Mouse (Mus musculus): ENCODE data around the gene Ror2. TPM values are rescaled to one million over a fixed set of nuclear protein-coding genes. Genes with fewer than 3 reads are reported as not detected.

The Ror2 gene
- polyA plus RNA-seq, 1 experiment from 2014 or later, result 44.2 TPM

GRCm38 (mm10) chr13:53258497-53258896 is 27.4 kb downstream of the Ror2 start:
- H3K27me3 ChIP-seq, result no peaks in the 10 kb centered on the region
- no peaks in the 10 kb centered on the region for H3K9me3 ChIP-seq
- H3K4me3 ChIP-seq (replicated peaks), result no peak overlapping the region
- H3K36me3 ChIP-seq, result no peaks in the 10 kb centered on the region
- H3K9ac ChIP-seq (replicated peaks), result no peak overlapping the region
- no peak overlapping the region for H3K4me2 ChIP-seq
- H3K4me1 ChIP-seq (replicated peaks), result peaks cover 90% of the 10 kb centered on the region
- no peak for ATAC-seq (ENCODE audit: insufficient number of reproducible peaks, insufficient read depth, low FRiP score, low TSS enrichment, low read depth)
- WGBS, result 36% methylated on average over 4 of the region's 4 CpGs
- H3K27ac ChIP-seq, result no peak overlapping the region

DNA sequence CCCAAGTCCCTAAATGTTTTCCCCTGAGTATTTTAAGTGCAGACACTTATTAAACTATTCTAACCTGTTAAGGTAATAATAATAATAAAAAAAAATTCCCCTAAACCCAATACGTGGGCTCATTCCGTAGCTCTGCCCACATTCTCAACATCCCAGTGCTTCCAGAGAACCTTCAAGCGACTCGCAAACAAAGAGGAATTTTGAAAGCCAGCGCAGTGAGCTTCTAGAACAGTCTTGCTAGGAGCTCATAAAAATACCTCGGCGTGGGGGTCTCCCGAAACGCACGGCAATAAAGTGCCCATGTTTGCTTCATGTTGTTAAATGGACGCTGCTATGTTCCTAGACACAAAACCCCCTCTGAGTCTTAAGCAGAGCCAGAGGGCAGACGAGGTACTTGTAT is 32.7 kb downstream of the Ror2 start:
- ATAC-seq (ENCODE audit: insufficient number of reproducible peaks, insufficient read depth, low FRiP score, low TSS enrichment, low read depth), result no peak
- no peaks in the 10 kb centered on the region for H3K9me3 ChIP-seq
- peak overlapping the region; percentile 73 for H3K27ac ChIP-seq
- no peaks in the 10 kb centered on the region for H3K36me3 ChIP-seq
- H3K4me3 ChIP-seq (replicated peaks), result no peak overlapping the region
- no peaks in the 10 kb centered on the region for H3K27me3 ChIP-seq
- 43% methylated on average over 12 of the region's 12 CpGs for WGBS
- H3K4me1 ChIP-seq (replicated peaks), result peaks cover 71% of the 10 kb centered on the region
- no peak overlapping the region; the same call in 1 of the 2 replicates for H3K4me2 ChIP-seq
- no peak overlapping the region for H3K9ac ChIP-seq (replicated peaks)

DNA sequence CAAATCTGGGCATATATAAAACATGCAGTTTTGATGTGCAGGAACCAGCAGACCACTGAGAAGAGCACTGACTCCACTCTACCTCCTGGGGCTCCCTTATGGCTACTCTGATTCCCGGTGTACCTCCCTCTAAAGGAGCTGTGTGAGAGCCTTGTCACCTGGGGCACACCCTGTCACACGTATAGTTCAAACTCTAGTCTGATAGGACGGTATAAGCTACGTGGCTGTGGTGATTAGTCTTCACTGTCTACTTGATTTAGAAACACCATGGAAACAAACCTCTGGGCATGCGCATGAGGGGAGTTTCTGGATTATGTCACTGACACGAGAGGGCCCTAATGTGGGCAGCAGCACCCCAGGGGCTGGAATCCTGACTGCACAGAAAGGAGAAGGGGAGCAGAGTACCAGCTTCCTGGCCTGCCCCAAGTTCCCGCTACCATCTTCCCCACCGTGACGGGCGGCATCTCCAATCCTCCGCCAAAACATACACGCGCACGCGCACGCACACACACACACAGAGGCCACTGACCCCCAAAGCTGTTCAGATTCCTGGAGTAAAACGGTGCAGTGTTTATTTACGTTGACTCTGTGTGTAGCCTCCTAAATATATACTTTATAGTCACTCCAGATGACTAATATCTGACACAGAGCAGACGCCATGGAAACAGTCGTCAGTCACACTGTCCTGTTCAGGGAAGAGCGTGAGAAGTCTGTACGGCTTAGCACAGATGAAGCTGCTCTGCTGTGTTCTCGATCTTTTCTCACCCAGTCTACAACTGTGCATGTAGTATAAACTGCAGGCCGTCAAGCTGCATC is 37.1 kb downstream of the Ror2 start:
- WGBS, result 62% methylated on average over 24 of the region's 24 CpGs
- H3K27me3 ChIP-seq, result no peaks in the 10 kb centered on the region
- peak overlapping the region; percentile 27; the same call in 1 of the 2 replicates for H3K9ac ChIP-seq (replicated peaks)
- H3K36me3 ChIP-seq, result no peaks in the 10 kb centered on the region
- H3K27ac ChIP-seq, result peak overlapping the region; percentile 64; the same call in 1 of the 2 replicates
- 0 out of 2 replicates have a peak, but pooled peaks have one; percentile 45 for ATAC-seq (ENCODE audit: insufficient number of reproducible peaks, insufficient read depth, low FRiP score, low TSS enrichment, low read depth)
- H3K4me2 ChIP-seq, result no peak overlapping the region
- H3K4me1 ChIP-seq (replicated peaks), result peaks cover 76% of the 10 kb centered on the region
- H3K4me3 ChIP-seq (replicated peaks), result no peak overlapping the region
- no peaks in the 10 kb centered on the region for H3K9me3 ChIP-seq

DNA sequence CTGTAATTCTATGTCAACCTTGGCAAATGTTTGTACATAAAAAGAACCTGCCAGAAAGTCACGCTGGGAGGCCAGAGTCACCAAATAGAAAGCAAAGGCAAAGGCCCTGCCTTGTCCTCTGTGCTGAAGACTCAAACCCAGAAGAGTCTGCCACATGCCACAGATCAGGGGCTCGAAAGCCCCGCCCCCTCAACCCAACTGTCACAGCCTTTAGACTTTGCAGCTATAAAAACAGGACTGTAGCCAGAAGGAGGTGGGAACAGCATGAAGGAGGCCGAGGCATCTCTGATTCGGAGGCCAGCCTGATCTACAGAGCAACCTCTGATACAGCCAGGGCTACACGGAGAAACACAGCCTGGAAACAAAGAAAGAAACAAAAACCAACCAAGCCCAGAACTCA is 37.8 kb downstream of the Ror2 start:
- peaks cover 74% of the 10 kb centered on the region for H3K4me1 ChIP-seq (replicated peaks)

DNA sequence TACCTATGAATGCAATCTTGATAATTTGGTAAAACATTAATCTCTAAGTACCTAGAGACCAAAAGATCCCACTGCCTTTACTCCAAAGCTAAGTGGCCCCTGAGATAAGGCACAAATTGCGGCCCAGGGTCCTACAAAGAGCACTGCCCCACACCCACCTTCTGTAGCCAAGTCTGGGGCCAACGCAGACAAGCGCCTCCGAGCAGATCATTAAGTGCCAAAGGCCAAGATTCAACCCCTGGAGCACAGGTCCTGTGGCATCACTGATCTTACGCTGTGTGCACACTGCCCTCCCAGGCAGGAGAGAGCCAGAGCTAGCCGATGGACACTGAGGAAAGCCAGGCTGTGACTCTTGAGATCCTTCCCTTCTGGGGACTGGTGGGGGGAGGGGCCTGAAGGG is 38.7 kb downstream of the Ror2 start:
- Histone ChIP-seq H3K27ac (no peak overlapping the region), H3K9me3 (peaks cover 7% of the 10 kb centered on the region), H3K27me3 (no peaks in the 10 kb centered on the region), H3K4me2 (no peak overlapping the region), H3K36me3 (peaks cover 7% of the 10 kb centered on the region; the same call in 1 of the 2 replicates), H3K4me1 (replicated peaks) (peaks cover 66% of the 10 kb centered on the region), H3K4me3 (replicated peaks) (no peak overlapping the region), H3K9ac (replicated peaks) (no peak overlapping the region)
- 57% methylated on average over 6 of the region's 6 CpGs for WGBS
- no peak for ATAC-seq (ENCODE audit: insufficient number of reproducible peaks, insufficient read depth, low FRiP score, low TSS enrichment, low read depth)

More for the DNA sequence above, 37.8 kb downstream of the Ror2 start:
- Histone ChIP-seq H3K27me3 (no peaks in the 10 kb centered on the region), H3K4me3 (replicated peaks) (no peak overlapping the region), H3K36me3 (no peaks in the 10 kb centered on the region), H3K9me3 (no peaks in the 10 kb centered on the region), H3K9ac (replicated peaks) (no peak overlapping the region), H3K4me2 (no peak overlapping the region), H3K27ac (peak overlapping the region; percentile 56; the same call in 1 of the 2 replicates)
- no peak for ATAC-seq (ENCODE audit: insufficient number of reproducible peaks, insufficient read depth, low FRiP score, low TSS enrichment, low read depth)
- WGBS, result 39% methylated on average over 6 of the region's 6 CpGs

- Histone ChIP-seq H3K36me3 (peaks cover 8% of the 10 kb centered on the region; the same call in 1 of the 2 replicates), H3K9me3 (peaks cover 10% of the 10 kb centered on the region), H3K4me2 (no peak overlapping the region), H3K9ac (replicated peaks) (no peak overlapping the region), H3K4me1 (replicated peaks) (peaks cover 56% of the 10 kb centered on the region), H3K27me3 (no peaks in the 10 kb centered on the region), H3K27ac (no peak overlapping the region), H3K4me3 (replicated peaks) (no peak overlapping the region)
- WGBS, result 76% methylated on average over 8 of the region's 8 CpGs
- ATAC-seq (ENCODE audit: insufficient number of reproducible peaks, insufficient read depth, low FRiP score, low TSS enrichment, low read depth), result no peak
Measured at GRCm38 (mm10) chr13:53244151-53244550, 41.8 kb downstream of the Ror2 start.

- Histone ChIP-seq H3K9me3 (peaks cover 5% of the 10 kb centered on the region), H3K27me3 (no peaks in the 10 kb centered on the region), H3K4me2 (no peak overlapping the region), H3K4me3 (replicated peaks) (no peak overlapping the region), H3K4me1 (replicated peaks) (peaks cover 62% of the 10 kb centered on the region), H3K9ac (replicated peaks) (no peak overlapping the region), H3K27ac (peak overlapping the region; percentile 68; the same call in 1 of the 2 replicates), H3K36me3 (peaks cover 4% of the 10 kb centered on the region; the same call in 1 of the 2 replicates)
- 50% methylated on average over 10 of the region's 10 CpGs for WGBS
- ATAC-seq (ENCODE audit: insufficient number of reproducible peaks, insufficient read depth, low FRiP score, low TSS enrichment, low read depth), result no peak
Measured at GRCm38 (mm10) chr13:53237455-53237854, 48.5 kb downstream of the Ror2 start.

DNA sequence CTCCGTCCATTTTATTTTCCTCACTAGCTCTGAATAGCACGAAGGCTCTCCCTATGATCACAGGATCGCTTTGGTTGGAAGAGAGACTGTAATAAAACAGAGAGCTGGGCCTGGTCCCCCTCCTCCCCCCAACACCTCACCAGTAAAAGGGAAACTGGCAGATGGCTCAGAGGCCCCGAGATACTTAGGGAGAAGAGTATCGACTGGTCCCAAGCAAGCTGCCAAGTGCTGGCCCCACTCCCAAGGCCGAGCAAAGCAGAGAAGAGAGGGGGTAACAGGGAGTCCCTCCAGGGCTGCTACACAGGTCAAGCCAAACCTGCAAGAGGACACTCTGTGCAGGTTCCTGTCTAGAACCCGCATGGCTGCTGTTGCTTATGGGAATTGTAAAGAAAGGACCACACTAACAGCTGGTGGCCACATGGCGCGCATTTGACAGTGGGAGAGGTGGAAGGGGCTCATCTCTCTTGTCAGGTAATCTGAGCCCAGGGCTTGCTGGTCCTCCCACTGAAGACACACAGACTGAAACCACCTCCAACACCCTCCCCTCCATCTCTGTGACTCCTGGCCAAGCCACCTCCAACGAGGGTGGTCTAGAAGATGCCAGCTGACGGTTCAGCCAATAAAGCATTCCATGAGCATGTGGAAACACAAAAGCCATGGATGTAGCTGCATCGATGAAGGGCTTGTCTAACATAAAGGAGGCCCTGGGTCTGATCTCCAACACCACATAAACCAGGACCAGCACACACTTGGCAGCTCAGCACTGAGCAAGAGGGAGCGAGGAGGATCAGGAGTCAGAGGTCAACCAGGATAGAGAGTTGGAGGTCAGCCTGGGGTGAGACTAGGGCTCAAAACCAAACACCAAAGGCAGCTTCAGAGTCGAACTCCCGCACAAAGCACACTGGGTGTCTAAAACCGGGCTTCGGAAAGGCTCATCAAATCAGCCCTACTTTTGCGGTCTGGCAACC is 49.2 kb downstream of the Ror2 start:
- Histone ChIP-seq H3K9me3 (no peaks in the 10 kb centered on the region), H3K4me3 (replicated peaks) (no peak overlapping the region), H3K9ac (replicated peaks) (no peak overlapping the region; the same call in 1 of the 2 replicates), H3K27ac (peak overlapping the region; percentile 68), H3K36me3 (no peaks in the 10 kb centered on the region), H3K4me1 (replicated peaks) (peaks cover 70% of the 10 kb centered on the region), H3K27me3 (no peaks in the 10 kb centered on the region), H3K4me2 (peak overlapping the region; percentile 44)
- ATAC-seq (ENCODE audit: insufficient number of reproducible peaks, insufficient read depth, low FRiP score, low TSS enrichment, low read depth), result 0 out of 2 replicates have a peak, but pooled peaks have one; percentile 17
- WGBS, result 10% methylated on average over 18 of the region's 18 CpGs

- peaks cover 77% of the 10 kb centered on the region for H3K4me1 ChIP-seq (replicated peaks)
- no peaks in the 10 kb centered on the region for H3K27me3 ChIP-seq
- H3K9me3 ChIP-seq, result no peaks in the 10 kb centered on the region
- peak overlapping the region; percentile 44 for H3K4me2 ChIP-seq
- no peak overlapping the region for H3K4me3 ChIP-seq (replicated peaks)
- ATAC-seq (ENCODE audit: insufficient number of reproducible peaks, insufficient read depth, low FRiP score, low TSS enrichment, low read depth), result no peak
- no peak overlapping the region for H3K9ac ChIP-seq (replicated peaks)
- H3K36me3 ChIP-seq, result no peaks in the 10 kb centered on the region
- WGBS, result 15% methylated on average over 7 of the region's 7 CpGs
- peak overlapping the region; percentile 68; the same call in 1 of the 2 replicates for H3K27ac ChIP-seq
Measured at GRCm38 (mm10) chr13:53235953-53236352, 50.0 kb downstream of the Ror2 start.

- no peak for ATAC-seq (ENCODE audit: insufficient number of reproducible peaks, insufficient read depth, low FRiP score, low TSS enrichment, low read depth)
- Histone ChIP-seq H3K9me3 (no peaks in the 10 kb centered on the region), H3K4me3 (replicated peaks) (no peak overlapping the region), H3K27ac (no peak overlapping the region), H3K27me3 (no peaks in the 10 kb centered on the region), H3K4me1 (replicated peaks) (peaks cover 85% of the 10 kb centered on the region), H3K9ac (replicated peaks) (no peak overlapping the region; the same call in 1 of the 2 replicates), H3K4me2 (peak overlapping the region; percentile 32; the same call in 1 of the 2 replicates), H3K36me3 (no peaks in the 10 kb centered on the region)
- WGBS, result 5% methylated on average over 12 of the region's 12 CpGs
Measured at GRCm38 (mm10) chr13:53234844-53235243, 51.1 kb downstream of the Ror2 start.
